Mouse (Mus musculus): Measurements from ENCODE around the gene Parvg.

GRCm38 (mm10) chr15:84392131-84392530, 68.3 kb downstream of the Parvg start:
- TF ChIP-seq CTCF (IDR thresholded peaks at IDR 0.05; ENCODE audit: low read depth, low read length) (no peak), POLR2A (IDR thresholded peaks at IDR 0.05; ENCODE audit: borderline replicate concordance, low read depth, low read length) (no peak)

Measured in bone marrow macrophage, adult 2 months (primary cell).